Mouse (Mus musculus) cortical plate, adult 2 months (tissue): ENCODE data around the gene Hapln2.

ENCODE experiments used
- CTCF ChIP-seq: fragments of 200-500 bp; IDR thresholded peaks from 2 replicates; pipeline ENCODE4 v1.5.1; 2011; ENCODE audit warnings: mild to moderate bottlenecking, control low read depth, low read length; ENCODE audit not compliant: insufficient read depth; ENCODE audit errors: extremely low read depth
- POLR2A ChIP-seq: fragments of 200-500 bp; IDR thresholded peaks from 2 replicates; pipeline ENCODE4 v1.6.1; 2011; ENCODE audit warnings: mild to moderate bottlenecking, low read length, control low read depth; ENCODE audit not compliant: insufficient read depth; ENCODE audit errors: extremely low read depth

DNA sequence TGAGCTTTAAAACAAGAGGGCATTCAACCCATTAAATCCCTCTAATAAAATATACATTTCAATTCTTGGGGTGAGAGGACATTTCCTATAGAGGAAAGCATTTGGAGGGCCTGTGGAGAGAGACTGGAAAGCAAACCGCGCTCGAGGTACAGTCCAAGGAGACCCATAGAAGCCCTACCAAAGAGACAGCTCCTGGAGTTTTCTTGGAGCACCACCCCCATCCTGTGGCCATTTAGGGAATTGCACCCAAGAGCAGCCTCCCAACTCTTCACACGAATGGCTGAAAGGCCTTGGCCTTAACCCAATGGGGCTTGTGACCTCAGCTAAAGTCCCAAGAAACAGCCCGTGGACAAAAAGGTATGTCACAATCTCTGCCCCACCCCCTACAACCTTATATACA, 44.4 kb upstream of the Hapln2 start:
- TF ChIP-seq CTCF: peak; percentile 96
- TF ChIP-seq POLR2A: no peak
